Mouse (Mus musculus) heart, embryonic 15.5 days (tissue): ENCODE measurements around the gene Cuedc1. TPM values are rescaled to one million over a fixed set of nuclear protein-coding genes. Genes with fewer than 3 reads are reported as not detected.
A peak's percentile ranks its signal among the peaks of the same experiment; 100 is the strongest.

Source experiments
- ATAC-seq: fragments of 200-750 bp; cut with Nextera tagmentation; replicated peaks from 2 replicates; pipeline ENCODE4 v1.8.0; 2017; ENCODE audit warnings: low read depth, moderate TSS enrichment; ENCODE audit not compliant: insufficient number of reproducible peaks, insufficient read depth, low FRiP score
- H3K27ac ChIP-seq: fragments of 300-500 bp; sonication (generic); 2 replicates; pipeline ENCODE4 v1.5.1; 2015; ENCODE audit warnings: mild to moderate bottlenecking, inconsistent platforms
- H3K27me3 ChIP-seq: fragments of 300-500 bp; sonication (generic); 2 replicates; pipeline ENCODE4 v1.6.1; 2015; ENCODE audit warnings: inconsistent platforms
- H3K36me3 ChIP-seq: fragments of 300-500 bp; sonication (generic); 2 replicates; pipeline ENCODE4 v1.6.1; 2015; ENCODE audit warnings: mild to moderate bottlenecking, inconsistent platforms
- H3K4me1 ChIP-seq: fragments of 300-500 bp; sonication (generic); replicated peaks from 2 replicates; pipeline ENCODE4 v1.6.1; 2015; ENCODE audit warnings: inconsistent platforms
- H3K4me2 ChIP-seq: fragments of 300-500 bp; sonication (generic); 2 replicates; pipeline ENCODE4 v1.6.1; 2015; ENCODE audit warnings: inconsistent platforms, mild to moderate bottlenecking, moderate library complexity
- H3K4me3 ChIP-seq: fragments of 300-500 bp; sonication (generic); 2 replicates; pipeline ENCODE4 v1.5.1; 2015; ENCODE audit warnings: mild to moderate bottlenecking, inconsistent platforms
- H3K9ac ChIP-seq: fragments of 300-500 bp; sonication (generic); 2 replicates; pipeline ENCODE4 v1.6.1; 2015; ENCODE audit warnings: mild to moderate bottlenecking, inconsistent platforms
- H3K9me3 ChIP-seq: fragments of 300-500 bp; sonication (generic); replicated peaks from 2 replicates; pipeline ENCODE4 v1.6.1; 2016; ENCODE audit warnings: inconsistent platforms
- WGBS: fragments of 180-500 bp; shearing (Covaris S2); methylation state at CpG from one replicate; pipeline ENCODE4 v1.1.7; 2015; ENCODE audit warnings: mixed read lengths; 5-methylcytosine and 5-hydroxymethylcytosine counted together
- polyA plus RNA-seq: library from polyadenylated mRNA; unstranded; fragments of >200 nt; fragmentation: Nextera tagmentation; extraction: Ambion mirVana; gene quantifications from 2 replicates; pipeline ENCODE4 v1.2.1, GENCODE M21; 2015

The Cuedc1 gene
- polyA plus RNA-seq, 1 experiment from 2014 or later: 18.4 TPM

DNA sequence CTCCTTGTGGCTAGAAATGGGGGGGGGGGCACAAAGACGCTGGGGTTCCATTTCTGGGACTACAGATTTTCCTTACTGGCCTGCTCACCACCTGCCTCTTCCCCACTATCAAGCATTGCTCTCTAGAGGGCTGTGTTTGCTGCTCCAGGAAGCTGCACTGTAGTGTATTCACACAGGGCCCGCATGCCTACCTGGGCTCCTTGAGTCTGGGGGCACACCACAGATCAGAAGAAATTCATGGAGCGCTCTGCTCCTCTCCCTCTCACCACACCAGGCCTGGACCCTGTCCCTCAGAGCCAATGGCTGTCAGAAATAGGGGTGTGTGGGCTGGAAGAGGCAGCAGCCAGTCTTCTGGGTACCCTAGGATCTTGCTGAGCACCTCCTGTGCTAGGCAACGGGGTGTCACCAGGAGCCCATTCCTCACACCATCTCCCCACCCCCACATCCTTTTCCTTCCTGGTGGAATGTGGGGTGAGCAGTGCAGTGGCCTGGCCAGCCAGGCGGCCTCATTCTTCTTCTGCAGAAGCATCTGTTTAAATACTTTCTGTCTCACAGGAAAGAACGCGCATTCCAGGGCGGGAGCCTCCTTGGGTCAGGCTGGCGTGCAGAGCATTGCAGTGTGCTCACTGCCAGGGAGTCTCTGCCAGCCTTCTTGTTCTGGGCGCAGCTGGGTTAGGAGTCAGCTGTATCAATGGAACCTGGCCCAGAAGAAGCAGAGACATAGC is 74.9 kb downstream of the Cuedc1 start:
- Histone ChIP-seq H3K4me1 (peaks cover 38% of the 10 kb centered on the region), H3K36me3 (no peaks in the 10 kb centered on the region), H3K9me3 (no peaks in the 10 kb centered on the region), H3K4me2 (0 out of 2 replicates have a peak overlapping the region, but pooled peaks have one; percentile 10), H3K9ac (0 out of 2 replicates have a peak overlapping the region, but pooled peaks have one; percentile 10), H3K4me3 (no peak overlapping the region), H3K27me3 (no peaks in the 10 kb centered on the region), H3K27ac (peak overlapping the region; percentile 75)
- WGBS: 25% methylated on average over 10 of the region's 10 CpGs
- peak; percentile 72 for ATAC-seq

DNA sequence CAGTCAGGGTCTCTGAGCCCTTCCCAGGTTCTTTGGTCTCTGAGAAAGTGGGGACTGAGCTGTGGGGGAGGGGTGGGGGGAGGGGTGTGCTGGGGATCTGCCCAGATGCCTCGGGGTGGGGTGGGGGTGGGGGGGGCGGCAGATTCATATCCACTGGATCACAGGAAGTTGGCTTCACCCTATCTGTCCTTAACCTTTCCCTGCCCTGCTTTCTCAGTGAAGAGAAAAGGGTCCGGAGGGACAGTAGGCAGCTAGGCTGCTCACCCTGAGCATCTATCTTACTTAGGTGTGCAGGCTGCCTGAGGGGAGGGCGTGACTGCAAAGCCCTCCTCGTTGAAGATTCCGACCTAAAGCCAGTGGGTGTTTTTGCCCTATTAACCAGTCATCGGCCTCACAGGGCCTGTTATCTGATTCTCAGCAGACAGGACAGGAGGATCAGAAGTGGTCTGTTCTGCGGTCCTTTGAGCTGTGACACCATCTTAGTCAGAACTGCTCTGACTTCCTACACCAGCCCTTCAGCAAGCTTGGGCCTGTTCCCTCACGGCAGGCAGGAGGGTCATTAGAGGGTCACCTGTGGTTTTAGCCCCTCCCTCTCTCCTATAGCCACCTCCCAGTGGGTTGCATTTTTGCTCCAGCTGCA is 75.6 kb downstream of the Cuedc1 start:
- H3K36me3 ChIP-seq: no peaks in the 10 kb centered on the region
- no peak for ATAC-seq
- no peak overlapping the region for H3K4me2 ChIP-seq
- 20% methylated on average over 9 of the region's 9 CpGs for WGBS
- H3K27me3 ChIP-seq: no peaks in the 10 kb centered on the region
- H3K27ac ChIP-seq: peak overlapping the region; percentile 75
- H3K9me3 ChIP-seq: no peaks in the 10 kb centered on the region
- H3K4me3 ChIP-seq: no peak overlapping the region
- peaks cover 37% of the 10 kb centered on the region for H3K4me1 ChIP-seq
- no peak overlapping the region for H3K9ac ChIP-seq

GRCm38 (mm10) chr11:88180467-88180958 is 82.7 kb downstream of the Cuedc1 start:
- Histone ChIP-seq H3K27me3 (no peaks in the 10 kb centered on the region), H3K4me1 (peaks cover 29% of the 10 kb centered on the region), H3K36me3 (peaks cover 6% of the 10 kb centered on the region; the same call in 1 of the 2 replicates), H3K9ac (peak overlapping the region; percentile 20), H3K4me2 (peak overlapping the region; percentile 37), H3K27ac (peak overlapping the region; percentile 92), H3K4me3 (no peak overlapping the region), H3K9me3 (no peaks in the 10 kb centered on the region)
- peak; percentile 8 for ATAC-seq
- WGBS: 19% methylated on average over 6 of the region's 6 CpGs

- 7% methylated on average over 16 of the region's 16 CpGs for WGBS
- H3K4me3 ChIP-seq: no peak overlapping the region
Observed at GRCm38 (mm10) chr11:88180959-88181619, 83.2 kb downstream of the Cuedc1 start.

DNA sequence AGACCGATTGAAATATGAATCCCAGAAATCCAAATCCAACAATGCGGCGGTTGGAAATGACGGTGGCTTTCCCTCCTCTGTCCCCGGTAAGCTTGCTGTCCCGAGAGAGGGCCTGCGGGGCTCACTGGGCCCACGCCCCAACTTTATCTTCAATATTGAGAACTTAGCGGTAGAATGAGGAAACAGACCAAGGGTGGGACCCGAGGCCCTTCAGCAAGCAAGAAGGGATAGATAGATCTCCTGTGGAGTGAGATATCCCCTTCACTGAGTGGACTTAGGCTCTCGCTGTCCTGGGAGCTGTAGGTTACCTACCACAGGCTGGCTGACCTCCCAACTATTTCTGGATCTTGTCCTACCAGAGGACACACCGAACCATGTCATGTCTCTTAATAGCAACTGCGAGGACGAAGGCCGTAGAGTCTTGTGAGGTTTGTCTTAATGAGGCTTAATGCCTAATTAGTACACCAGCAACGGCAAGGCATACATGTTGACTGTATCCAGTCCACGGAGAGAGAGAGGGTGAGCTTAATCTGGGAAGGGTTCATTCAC is 86.8 kb downstream of the Cuedc1 start:
- no peak overlapping the region for H3K27ac ChIP-seq
- no peak overlapping the region for H3K4me3 ChIP-seq
- H3K9ac ChIP-seq: no peak overlapping the region; the same call in 1 of the 2 replicates
- ATAC-seq: no peak
- no peaks in the 10 kb centered on the region for H3K27me3 ChIP-seq
- H3K4me1 ChIP-seq: peaks cover 43% of the 10 kb centered on the region
- WGBS: 79% methylated on average over 17 of the region's 17 CpGs
- H3K9me3 ChIP-seq: no peaks in the 10 kb centered on the region
- H3K36me3 ChIP-seq: peaks cover 6% of the 10 kb centered on the region; the same call in 1 of the 2 replicates
- H3K4me2 ChIP-seq: no peak overlapping the region

More at GRCm38 (mm10) chr11:88180959-88181619, 83.2 kb downstream of the Cuedc1 start:
- peaks cover 29% of the 10 kb centered on the region for H3K4me1 ChIP-seq
- H3K4me2 ChIP-seq: peak overlapping the region; percentile 37
- peak overlapping the region; percentile 30 for H3K9ac ChIP-seq
- H3K36me3 ChIP-seq: peaks cover 6% of the 10 kb centered on the region; the same call in 1 of the 2 replicates
- no peaks in the 10 kb centered on the region for H3K9me3 ChIP-seq
- H3K27me3 ChIP-seq: no peaks in the 10 kb centered on the region
- peak; percentile 86 for ATAC-seq
- H3K27ac ChIP-seq: peak overlapping the region; percentile 92

GRCm38 (mm10) chr11:88186078-88186946 is 88.5 kb downstream of the Cuedc1 start:
- H3K9me3 ChIP-seq: no peaks in the 10 kb centered on the region
- ATAC-seq: no peak
- H3K4me1 ChIP-seq: peaks cover 27% of the 10 kb centered on the region
- peaks cover 4% of the 10 kb centered on the region for H3K27me3 ChIP-seq
- no peak overlapping the region for H3K4me2 ChIP-seq
- peaks cover 6% of the 10 kb centered on the region; the same call in 1 of the 2 replicates for H3K36me3 ChIP-seq
- peak overlapping the region; percentile 73; the same call in 1 of the 2 replicates for H3K27ac ChIP-seq
- H3K9ac ChIP-seq: no peak overlapping the region
- H3K4me3 ChIP-seq: no peak overlapping the region
- WGBS: 86% methylated on average over 14 of the region's 14 CpGs

DNA sequence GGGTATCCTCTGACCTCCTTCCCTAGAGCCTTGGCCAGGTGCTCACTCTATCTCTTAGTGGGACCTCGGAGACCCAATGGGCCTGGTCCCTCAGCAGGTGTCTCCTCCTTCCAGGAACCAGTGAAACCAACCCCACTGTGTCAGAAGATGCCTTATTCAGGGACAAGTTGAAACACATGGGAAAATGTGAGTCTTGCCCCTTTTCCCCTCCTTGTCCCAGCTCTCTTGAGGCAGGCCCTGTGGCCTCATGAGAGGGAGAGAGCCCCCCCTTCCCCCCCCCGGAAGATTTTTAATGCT is 89.0 kb downstream of the Cuedc1 start:
- Histone ChIP-seq H3K4me1 (peaks cover 22% of the 10 kb centered on the region), H3K27me3 (peaks cover 9% of the 10 kb centered on the region), H3K9ac (0 out of 2 replicates have a peak overlapping the region, but pooled peaks have one; percentile 45), H3K9me3 (no peaks in the 10 kb centered on the region), H3K4me2 (0 out of 2 replicates have a peak overlapping the region, but pooled peaks have one; percentile 58), H3K4me3 (no peak overlapping the region), H3K36me3 (peaks cover 6% of the 10 kb centered on the region; the same call in 1 of the 2 replicates), H3K27ac (peak overlapping the region; percentile 73)
- no peak for ATAC-seq
- 59% methylated on average over 2 of the region's 2 CpGs for WGBS

DNA sequence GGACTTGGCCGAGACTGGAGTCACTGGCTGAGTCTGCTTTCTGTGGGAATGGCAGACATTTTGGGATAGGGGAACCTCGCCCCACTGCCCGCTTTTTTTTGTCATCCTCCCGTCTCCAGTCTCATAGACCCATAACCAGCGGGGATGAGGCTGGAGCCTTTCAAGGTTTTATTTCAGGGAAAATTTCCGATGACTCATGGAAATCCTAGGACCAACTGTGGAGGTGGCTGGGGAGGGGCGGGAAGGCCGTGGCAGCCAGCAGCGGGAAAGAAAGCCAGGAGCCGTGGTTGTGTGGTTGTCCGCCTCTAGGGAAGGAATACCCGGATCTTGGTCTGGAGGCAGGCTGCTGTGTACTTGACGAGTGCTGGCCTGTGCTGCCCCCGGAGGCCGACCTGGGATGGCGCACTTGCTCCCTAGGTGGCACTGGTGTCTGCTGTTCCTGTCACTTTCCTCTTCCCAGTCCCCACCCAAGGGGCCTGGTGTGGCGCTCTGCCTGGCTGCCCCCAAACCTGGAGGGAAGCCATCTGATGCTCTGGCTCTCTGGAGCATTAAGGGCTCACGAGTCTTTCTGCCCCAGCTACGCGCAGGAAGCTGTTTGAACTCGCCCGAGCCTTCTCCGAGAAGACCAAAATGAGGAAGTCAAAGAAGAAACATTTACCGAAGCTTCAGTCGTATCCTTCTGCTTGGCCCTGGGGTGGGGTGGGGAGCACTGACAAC is 89.7 kb downstream of the Cuedc1 start:
- Histone ChIP-seq H3K9ac (peak overlapping the region; percentile 45), H3K4me3 (peak overlapping the region; percentile 25), H3K36me3 (peaks cover 6% of the 10 kb centered on the region; the same call in 1 of the 2 replicates), H3K4me2 (peak overlapping the region; percentile 58), H3K27ac (peak overlapping the region; percentile 73), H3K9me3 (no peaks in the 10 kb centered on the region), H3K27me3 (peaks cover 15% of the 10 kb centered on the region), H3K4me1 (peaks cover 22% of the 10 kb centered on the region)
- WGBS: 13% methylated on average over 25 of the region's 25 CpGs
- peak; percentile 89 for ATAC-seq

DNA sequence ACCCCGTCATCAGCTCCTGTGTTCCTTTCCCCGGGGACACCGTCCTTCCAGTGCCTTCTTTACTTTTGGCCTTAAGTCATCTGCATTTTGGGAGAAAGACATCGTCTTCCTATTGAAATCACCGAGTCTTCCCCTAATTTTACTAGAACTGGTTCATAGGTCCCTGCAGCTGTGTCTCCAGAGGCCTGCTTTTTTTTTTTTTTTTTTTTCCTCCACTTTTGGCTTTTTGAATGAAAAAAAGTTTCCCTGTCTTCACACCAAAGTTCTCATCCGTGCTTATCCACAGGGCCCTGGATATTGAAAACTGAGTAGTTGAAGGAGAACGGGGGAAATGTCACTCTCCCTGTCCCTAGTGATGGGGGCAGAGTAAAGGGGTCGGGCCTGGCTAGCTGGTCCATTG is 90.4 kb downstream of the Cuedc1 start:
- Histone ChIP-seq H3K9ac (peak overlapping the region; percentile 45; the same call in 1 of the 2 replicates), H3K36me3 (peaks cover 3% of the 10 kb centered on the region; the same call in 1 of the 2 replicates), H3K27me3 (peaks cover 20% of the 10 kb centered on the region), H3K4me2 (peak overlapping the region; percentile 58), H3K9me3 (no peaks in the 10 kb centered on the region), H3K27ac (peak overlapping the region; percentile 73), H3K4me3 (no peak overlapping the region), H3K4me1 (peaks cover 28% of the 10 kb centered on the region)
- WGBS: 59% methylated on average over 8 of the region's 8 CpGs
- no peak for ATAC-seq

DNA sequence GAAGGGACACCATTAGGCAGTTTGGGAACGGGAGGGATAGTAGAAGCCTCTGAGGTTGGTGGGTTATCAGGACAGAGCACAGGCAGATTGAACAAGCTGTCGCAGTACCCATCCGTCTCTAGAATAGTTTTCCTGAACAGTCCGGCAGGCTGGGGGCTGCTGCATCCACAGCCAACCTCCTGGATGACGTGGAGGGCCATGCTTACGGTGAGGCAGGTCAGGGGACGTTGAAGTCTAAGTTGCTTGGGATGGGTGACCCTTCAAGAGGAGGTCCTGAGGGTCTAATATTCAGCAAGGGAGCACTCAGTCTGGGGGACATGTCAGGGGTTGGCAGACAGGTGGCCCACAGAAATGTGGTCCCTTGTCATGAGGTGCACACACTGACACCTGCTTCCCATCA is 90.8 kb downstream of the Cuedc1 start:
- whole genome bisulfite sequencing: 89% methylated on average over 7 of the region's 7 CpGs

More for the DNA sequence above, 90.8 kb downstream of the Cuedc1 start:
- no peaks in the 10 kb centered on the region for H3K9me3 ChIP-seq
- no peak overlapping the region for H3K4me2 ChIP-seq
- no peaks in the 10 kb centered on the region for H3K36me3 ChIP-seq
- H3K27me3 ChIP-seq: peaks cover 23% of the 10 kb centered on the region
- no peak for ATAC-seq
- H3K4me1 ChIP-seq: peaks cover 32% of the 10 kb centered on the region
- H3K9ac ChIP-seq: no peak overlapping the region
- no peak overlapping the region for H3K27ac ChIP-seq
- no peak overlapping the region for H3K4me3 ChIP-seq
